Mouse (Mus musculus) forebrain, embryonic 14.5 days (tissue): ENCODE results near the gene Chp1. TPM values are rescaled to one million over a fixed set of nuclear protein-coding genes. Genes with fewer than 3 reads are reported as not detected.

ENCODE experiments used
- ATAC-seq: fragments of 200-750 bp; cut with Nextera tagmentation; 2 replicates; pipeline ENCODE4 v1.8.0; 2017; ENCODE audit warnings: mild to moderate bottlenecking, moderate library complexity
- DNase-seq: peaks from one replicate; pipeline ENCODE4 v3.0.0-alpha.2; 2015; ENCODE audit warnings: low spot score
- H3K27ac ChIP-seq: fragments of 300-500 bp; sonication (generic); 2 replicates; pipeline ENCODE4 v1.5.1; 2014; ENCODE audit warnings: low read depth, mild to moderate bottlenecking, control low read depth, low read length, moderate library complexity
- H3K27me3 ChIP-seq: fragments of 300-500 bp; sonication (generic); replicated peaks from 2 replicates; pipeline ENCODE4 v1.6.1; 2014; ENCODE audit warnings: low read length, control low read depth, mixed read lengths; ENCODE audit not compliant: control insufficient read depth, insufficient read depth
- H3K36me3 ChIP-seq: fragments of 300-500 bp; sonication (generic); 2 replicates; pipeline ENCODE4 v1.6.1; 2014; ENCODE audit warnings: low read length, control low read depth; ENCODE audit not compliant: control insufficient read depth, insufficient read depth
- H3K4me1 ChIP-seq: fragments of 300-500 bp; sonication (generic); 2 replicates; pipeline ENCODE4 v1.6.1; 2014; ENCODE audit warnings: antibody characterized with exemption, low read length, control low read depth; ENCODE audit not compliant: control insufficient read depth, insufficient read depth
- H3K4me2 ChIP-seq: fragments of 300-500 bp; sonication (generic); 2 replicates; pipeline ENCODE4 v1.6.1; 2014; ENCODE audit warnings: mild to moderate bottlenecking, control low read depth, low read length
- H3K4me3 ChIP-seq: fragments of 300-500 bp; sonication (generic); 2 replicates; pipeline ENCODE4 v1.5.1; 2014; ENCODE audit warnings: low read depth, low read length, control low read depth
- H3K9ac ChIP-seq: fragments of 300-500 bp; sonication (generic); 2 replicates; pipeline ENCODE4 v1.6.1; 2014; ENCODE audit warnings: mild to moderate bottlenecking, low read length, control low read depth, moderate library complexity
- H3K9me3 ChIP-seq: fragments of 300-500 bp; sonication (generic); replicated peaks from 2 replicates; pipeline ENCODE4 v1.6.1; 2016; ENCODE audit warnings: low read length, control low read depth, mixed read lengths; ENCODE audit not compliant: control insufficient read depth
- WGBS: fragments of 180-500 bp; shearing (Covaris S2); extraction: QIAGEN DNeasy Blood & Tissue Kit; methylation state at CpG from one replicate; pipeline ENCODE4 v1.1.7; 2014; 5-methylcytosine and 5-hydroxymethylcytosine counted together
- polyA plus RNA-seq: library from polyadenylated mRNA; unstranded; fragments of >200 nt; fragmentation: Nextera tagmentation; extraction: Ambion mirVana; gene quantifications from 2 replicates; pipeline ENCODE4 v1.2.1, GENCODE M21; 2014

Chp1 gene
- polyA plus RNA-seq, 1 experiment from 2014 or later: 75.5 TPM

GRCm38 (mm10) chr2:119549678-119550077 is 2.2 kb downstream of the Chp1 start:
- Histone ChIP-seq H3K4me2 (no peak overlapping the region), H3K4me3 (no peak overlapping the region), H3K36me3 (no peaks in the 10 kb centered on the region), H3K9ac (no peak overlapping the region), H3K4me1 (peaks cover 12% of the 10 kb centered on the region), H3K27ac (no peak overlapping the region), H3K27me3 (no peaks in the 10 kb centered on the region), H3K9me3 (no peaks in the 10 kb centered on the region)
- ATAC-seq (no peak), DNase-seq (no peak)
- WGBS: 85% methylated on average over 2 of the region's 2 CpGs

GRCm38 (mm10) chr2:119558039-119558438 is 10.5 kb downstream of the Chp1 start:
- ATAC-seq: no peak

GRCm38 (mm10) chr2:119558737-119559340 is 11.3 kb downstream of the Chp1 start:
- DNase-seq: no peak
- no peak overlapping the region for H3K27ac ChIP-seq
- H3K4me3 ChIP-seq: no peak overlapping the region
- 81% methylated on average over 7 of the region's 7 CpGs for WGBS
- no peak for ATAC-seq
- peaks cover 11% of the 10 kb centered on the region; the same call in 1 of the 2 replicates for H3K36me3 ChIP-seq
- no peaks in the 10 kb centered on the region for H3K9me3 ChIP-seq
- no peak overlapping the region for H3K9ac ChIP-seq
- H3K4me2 ChIP-seq: no peak overlapping the region
- no peaks in the 10 kb centered on the region for H3K27me3 ChIP-seq
- no peaks in the 10 kb centered on the region for H3K4me1 ChIP-seq

More at GRCm38 (mm10) chr2:119558039-119558438, 10.5 kb downstream of the Chp1 start:
- Histone ChIP-seq H3K9ac (no peak overlapping the region), H3K27me3 (no peaks in the 10 kb centered on the region), H3K36me3 (peaks cover 5% of the 10 kb centered on the region; the same call in 1 of the 2 replicates), H3K9me3 (no peaks in the 10 kb centered on the region), H3K4me2 (no peak overlapping the region), H3K4me3 (no peak overlapping the region), H3K4me1 (no peaks in the 10 kb centered on the region), H3K27ac (no peak overlapping the region)
- DNase-seq: no peak
- 81% methylated on average over 3 of the region's 3 CpGs for WGBS

- no peaks in the 10 kb centered on the region for H3K27me3 ChIP-seq
- H3K9ac ChIP-seq: no peak overlapping the region
- ATAC-seq (no peak), DNase-seq (no peak)
- no peak overlapping the region for H3K4me3 ChIP-seq
- H3K27ac ChIP-seq: no peak overlapping the region
- WGBS: 85% methylated on average over 3 of the region's 3 CpGs
- H3K4me1 ChIP-seq: no peaks in the 10 kb centered on the region
- no peaks in the 10 kb centered on the region for H3K9me3 ChIP-seq
- peaks cover 11% of the 10 kb centered on the region; the same call in 1 of the 2 replicates for H3K36me3 ChIP-seq
- H3K4me2 ChIP-seq: no peak overlapping the region
These were observed 14.3 kb downstream of the Chp1 start for GRCm38 (mm10) chr2:119561794-119562193.

- WGBS: 90% methylated on average over 4 of the region's 4 CpGs
- no peaks in the 10 kb centered on the region for H3K9me3 ChIP-seq
- no peak overlapping the region for H3K27ac ChIP-seq
- no peaks in the 10 kb centered on the region for H3K27me3 ChIP-seq
- peaks cover 20% of the 10 kb centered on the region for H3K36me3 ChIP-seq
- H3K4me3 ChIP-seq: no peak overlapping the region
- DNase-seq (no peak), ATAC-seq (no peak)
- H3K4me1 ChIP-seq: no peaks in the 10 kb centered on the region
- H3K9ac ChIP-seq: no peak overlapping the region
- no peak overlapping the region for H3K4me2 ChIP-seq
These were observed 17.8 kb downstream of the Chp1 start for GRCm38 (mm10) chr2:119565284-119565683.

- no peak overlapping the region for H3K4me3 ChIP-seq
- no peak overlapping the region for H3K4me2 ChIP-seq
- H3K27me3 ChIP-seq: no peaks in the 10 kb centered on the region
- H3K9ac ChIP-seq: no peak overlapping the region
- WGBS: 92% methylated on average over 7 of the region's 7 CpGs
- DNase-seq (no peak), ATAC-seq (no peak)
- no peak overlapping the region for H3K27ac ChIP-seq
- no peaks in the 10 kb centered on the region for H3K9me3 ChIP-seq
- H3K36me3 ChIP-seq: peaks cover 20% of the 10 kb centered on the region
- H3K4me1 ChIP-seq: no peaks in the 10 kb centered on the region
These were observed 18.8 kb downstream of the Chp1 start for GRCm38 (mm10) chr2:119566182-119566855.

GRCm38 (mm10) chr2:119572471-119572870 is 25.0 kb downstream of the Chp1 start:
- Histone ChIP-seq H3K4me3 (no peak overlapping the region), H3K4me2 (no peak overlapping the region), H3K36me3 (peaks cover 35% of the 10 kb centered on the region), H3K27me3 (no peaks in the 10 kb centered on the region), H3K9ac (no peak overlapping the region), H3K9me3 (no peaks in the 10 kb centered on the region), H3K27ac (no peak overlapping the region), H3K4me1 (no peaks in the 10 kb centered on the region)
- WGBS: 94% methylated on average over 1 of the region's 1 CpGs
- DNase-seq: no peak
- ATAC-seq: no peak

GRCm38 (mm10) chr2:119581571-119581970 is 34.1 kb downstream of the Chp1 start:
- no peak for ATAC-seq

GRCm38 (mm10) chr2:119583439-119583838 is 35.9 kb downstream of the Chp1 start:
- no peak overlapping the region for H3K27ac ChIP-seq
- H3K4me3 ChIP-seq: no peak overlapping the region
- H3K36me3 ChIP-seq: peaks cover 18% of the 10 kb centered on the region; the same call in 1 of the 2 replicates
- H3K4me1 ChIP-seq: no peaks in the 10 kb centered on the region
- ATAC-seq (no peak), DNase-seq (no peak)
- 35% methylated on average over 2 of the region's 2 CpGs for WGBS
- no peaks in the 10 kb centered on the region for H3K9me3 ChIP-seq
- H3K27me3 ChIP-seq: no peaks in the 10 kb centered on the region
- H3K4me2 ChIP-seq: no peak overlapping the region
- H3K9ac ChIP-seq: no peak overlapping the region

More at GRCm38 (mm10) chr2:119581571-119581970, 34.1 kb downstream of the Chp1 start:
- Histone ChIP-seq H3K36me3 (peaks cover 20% of the 10 kb centered on the region; the same call in 1 of the 2 replicates), H3K4me2 (no peak overlapping the region), H3K9me3 (no peaks in the 10 kb centered on the region), H3K27ac (no peak overlapping the region), H3K4me1 (no peaks in the 10 kb centered on the region), H3K27me3 (no peaks in the 10 kb centered on the region), H3K4me3 (no peak overlapping the region), H3K9ac (no peak overlapping the region)
- DNase-seq: no peak
- WGBS: 93% methylated on average over 3 of the region's 3 CpGs
